Mouse (Mus musculus) brain, embryonic 14.5 days (tissue): ENCODE measurements at regions not wholly inside any gene's neighbourhood (a gene's known extent, or its start where the extent isn't known, plus 50 kb on each side); places are given as distances from the start of the nearest gene placed in this dataset.

ENCODE experiments used
- CTCF ChIP-seq: fragments of 200-500 bp; IDR thresholded peaks from 2 replicates; pipeline ENCODE4 v1.5.1; 2012; ENCODE audit warnings: inconsistent platforms, mild to moderate bottlenecking, moderate library complexity, borderline replicate concordance; ENCODE audit not compliant: insufficient read depth, insufficient read length; ENCODE audit errors: extremely low read depth
- POLR2A ChIP-seq: fragments of 200-500 bp; IDR thresholded peaks from 2 replicates; pipeline ENCODE4 v1.6.1; 2012; ENCODE audit warnings: mild to moderate bottlenecking, inconsistent platforms, borderline replicate concordance; ENCODE audit not compliant: poor library complexity, insufficient read depth, insufficient read length, severe bottlenecking; ENCODE audit errors: extremely low read depth

DNA sequence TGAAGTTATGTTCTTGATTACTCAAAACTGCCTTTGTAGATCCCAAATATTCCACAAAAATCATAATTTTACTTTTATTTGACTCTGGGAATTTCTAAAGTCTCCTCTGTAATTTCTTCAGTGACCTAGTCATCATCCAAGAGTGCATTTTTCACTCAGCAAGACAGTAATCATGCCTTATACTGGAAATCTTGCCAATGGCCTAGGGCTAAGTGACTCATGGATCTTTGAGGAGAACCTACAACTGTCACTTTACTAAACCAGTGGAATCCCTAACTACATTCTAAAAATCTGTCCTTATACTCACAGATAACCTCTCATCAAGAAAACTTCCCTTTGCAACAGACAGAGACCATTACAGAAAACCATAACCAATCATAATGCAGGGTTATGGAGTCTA lies 98.0 kb upstream of the Tbc1d5 start:
- TF ChIP-seq CTCF (no peak), POLR2A (no peak)
